Mouse (Mus musculus): ENCODE results near the gene Dnajc15. TPM values are rescaled to one million over a fixed set of nuclear protein-coding genes. Genes with fewer than 3 reads are reported as not detected.
A peak's percentile ranks its signal among the peaks of the same experiment; 100 is the strongest.
"Not testable (repeated sequence)": the region's sequence is repeated elsewhere in the genome, so short reads cannot be mapped to it uniquely, and the experiment has no call there.

Dnajc15 gene
- total RNA-seq (2021), result 10 to 100 TPM; 53.5 to 56.9 TPM
- long read RNA-seq, full-length matches to known transcripts, result 51 of 54 reads
- long read RNA-seq, partial matches to known transcripts, result 0 of 54 reads
- long read RNA-seq, other reads (novel, unspliced or antisense), result 3 of 54 reads

DNA sequence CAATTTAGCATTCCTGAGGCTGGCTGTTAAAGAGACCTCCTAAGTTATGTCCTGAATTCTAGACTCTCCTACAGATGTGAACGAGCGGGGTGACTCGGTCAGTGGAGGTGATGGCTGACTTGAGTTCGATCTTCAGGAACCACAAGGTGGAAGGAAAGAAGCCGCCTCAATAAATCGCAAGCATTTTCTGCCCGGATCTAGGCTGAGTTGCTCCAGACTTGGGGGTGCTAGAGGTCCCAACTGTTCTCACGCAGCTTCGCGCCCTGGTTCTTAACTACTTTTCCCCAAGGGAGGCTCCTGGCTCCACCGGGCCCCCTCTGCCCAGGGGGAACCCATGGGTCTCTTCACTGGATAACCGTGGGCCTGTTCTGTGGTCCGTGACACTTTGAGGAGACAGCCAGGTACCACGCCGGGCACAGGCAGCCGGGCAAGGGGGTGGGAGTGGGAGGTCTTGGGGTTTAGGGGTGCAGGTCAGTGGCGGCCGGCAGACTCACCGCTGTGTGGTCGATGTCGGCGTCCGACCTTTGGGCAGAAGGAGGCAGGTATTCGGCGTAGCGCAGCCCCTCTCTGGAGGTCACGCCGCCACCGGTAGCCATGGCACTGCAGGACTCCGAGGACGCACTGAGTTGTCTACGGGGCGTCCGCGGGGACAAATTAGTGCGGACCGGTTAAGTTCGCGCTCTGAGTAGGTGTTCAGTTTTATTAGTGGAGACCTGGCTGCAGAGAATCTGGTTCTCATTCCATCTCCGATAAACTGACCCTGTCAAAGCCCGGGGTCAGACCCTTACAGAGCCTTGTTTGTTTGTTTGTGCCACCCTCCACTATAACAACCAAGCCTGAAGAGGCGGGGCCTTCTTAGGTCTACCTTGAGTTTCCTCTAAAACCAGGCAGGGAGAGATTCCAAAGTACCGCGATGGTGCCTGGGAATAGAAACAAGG lies at the start of gene Dnajc15:
Dnajc15 (minus strand) TSS at position 822 of the 938 bp plus-strand sequence.
- DNase-seq (ENCODE audit: low spot score in 2 of 2), result peak; percentile 87 to 91

DNA sequence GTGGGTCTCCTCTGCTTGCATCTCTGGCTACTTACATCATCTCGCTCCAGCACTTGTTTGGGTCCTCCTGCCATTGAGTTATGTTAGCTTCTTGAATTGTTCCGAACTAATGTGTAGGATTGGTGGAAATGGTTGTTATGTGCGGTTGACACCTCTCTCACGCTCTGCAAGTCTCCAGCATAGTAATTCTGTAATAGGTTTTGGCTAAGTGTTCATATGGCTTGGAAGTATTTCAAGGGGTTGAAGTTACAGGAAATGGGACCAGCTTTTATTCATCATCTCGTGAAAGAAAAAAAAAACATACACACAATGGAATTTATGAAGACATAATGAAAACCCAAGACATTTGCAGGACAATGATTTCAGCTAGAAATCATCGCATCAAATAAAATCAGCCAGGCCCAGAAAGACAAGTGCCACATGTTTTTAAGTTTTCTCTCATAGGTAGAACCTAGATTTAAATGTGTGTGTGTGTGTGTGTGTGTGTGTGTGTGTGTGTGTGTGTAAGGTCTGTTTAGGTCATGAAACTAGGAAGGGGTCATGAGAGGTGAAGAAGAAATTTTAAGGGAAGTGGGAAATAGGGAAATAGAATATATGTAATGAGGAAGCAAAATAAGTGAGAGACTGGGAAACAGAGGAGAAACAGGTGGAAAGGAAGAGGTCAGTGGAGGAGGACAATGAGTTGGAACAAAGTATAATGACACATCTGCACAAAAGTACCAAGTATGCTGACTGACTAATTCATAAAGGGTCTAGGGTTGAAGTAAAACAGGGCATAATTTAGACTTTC lies 48.3 kb upstream of the Dnajc15 start:
- DNase-seq (ENCODE audit: low spot score in 2 of 2), result no peak

DNA sequence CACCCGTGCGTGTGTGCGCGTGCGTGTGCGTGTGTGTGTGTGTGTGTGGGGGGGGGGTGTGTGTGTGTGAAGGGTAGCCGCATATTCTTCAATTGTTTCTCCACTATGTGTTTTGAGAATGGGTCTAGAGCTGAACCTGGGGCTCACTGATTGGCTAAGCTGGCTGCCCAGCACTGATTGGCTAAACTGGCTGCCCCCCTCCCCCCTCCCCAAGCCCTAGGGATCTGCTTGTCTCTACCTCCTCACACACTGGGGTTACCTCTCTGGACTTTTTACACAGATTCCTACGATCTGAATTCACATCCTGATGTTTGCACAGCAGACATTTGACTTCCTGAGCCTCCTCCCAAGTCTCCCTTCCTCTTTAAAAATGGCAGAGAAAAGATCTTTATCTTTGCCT lies 46.7 kb upstream of the Dnajc15 start:
- no peak for DNase-seq (ENCODE audit: low spot score in 2 of 2)

DNA sequence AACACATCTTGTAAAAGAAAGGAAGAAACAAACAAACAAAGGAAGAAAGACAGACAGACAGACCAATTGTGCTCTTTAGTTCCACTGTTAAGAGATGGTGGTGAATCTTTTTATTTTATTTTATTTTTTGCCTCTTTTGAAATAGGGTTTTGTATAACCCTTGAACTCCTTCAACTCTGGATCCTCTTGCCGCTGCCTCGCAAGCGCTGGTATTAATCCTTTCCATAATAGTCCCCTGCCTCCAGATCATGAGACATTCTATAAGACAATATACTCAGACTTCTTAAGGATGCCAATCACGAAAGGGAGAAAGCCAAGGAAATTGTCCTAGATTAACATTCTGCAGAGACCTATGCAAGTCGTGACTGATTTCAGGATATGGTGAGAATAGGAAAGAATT lies 40.9 kb upstream of the Dnajc15 start:
- DNase-seq (ENCODE audit: low spot score in 2 of 2), result no peak

DNA sequence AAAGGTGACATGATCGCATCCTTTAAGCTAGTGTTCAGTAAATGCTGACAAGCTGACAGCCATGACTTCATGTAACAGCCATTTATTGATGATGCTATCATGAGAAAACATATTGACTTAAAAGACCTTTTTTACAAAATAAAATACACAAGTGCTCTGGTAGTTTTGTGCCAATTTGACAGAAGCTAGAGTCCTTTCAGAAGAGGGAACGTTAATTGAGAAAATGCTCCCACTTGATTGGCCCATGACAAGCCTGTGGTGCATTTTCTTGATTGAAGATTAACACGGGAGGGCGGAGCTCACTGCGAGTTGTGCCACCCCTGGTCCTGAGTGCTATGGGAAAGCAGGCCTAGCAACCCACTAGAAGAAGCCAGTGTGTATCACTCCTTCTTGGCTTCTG lies 31.7 kb upstream of the Dnajc15 start:
- no peak for DNase-seq (ENCODE audit: low spot score in 2 of 2)

DNA sequence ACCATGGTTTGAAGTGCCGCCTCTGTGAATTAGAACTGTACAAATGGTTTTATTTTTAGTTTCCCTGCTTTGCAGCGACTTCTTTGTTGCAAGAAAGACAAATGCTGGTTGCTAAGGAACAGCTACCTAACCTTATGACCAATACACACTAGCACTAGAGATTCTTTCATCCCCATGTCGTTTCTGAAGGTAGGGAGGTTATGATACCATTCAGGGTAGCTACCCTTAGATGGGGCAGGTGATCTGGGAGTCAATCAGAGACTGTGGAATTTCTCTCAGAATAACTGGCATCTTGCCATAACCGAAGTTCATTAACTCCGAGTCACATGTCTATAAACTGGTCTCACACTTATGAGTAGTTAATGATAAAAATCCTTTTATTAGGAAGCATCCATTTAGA lies 30.5 kb upstream of the Dnajc15 start:
- DNase-seq (ENCODE audit: low spot score in 2 of 2), result no peak

DNA sequence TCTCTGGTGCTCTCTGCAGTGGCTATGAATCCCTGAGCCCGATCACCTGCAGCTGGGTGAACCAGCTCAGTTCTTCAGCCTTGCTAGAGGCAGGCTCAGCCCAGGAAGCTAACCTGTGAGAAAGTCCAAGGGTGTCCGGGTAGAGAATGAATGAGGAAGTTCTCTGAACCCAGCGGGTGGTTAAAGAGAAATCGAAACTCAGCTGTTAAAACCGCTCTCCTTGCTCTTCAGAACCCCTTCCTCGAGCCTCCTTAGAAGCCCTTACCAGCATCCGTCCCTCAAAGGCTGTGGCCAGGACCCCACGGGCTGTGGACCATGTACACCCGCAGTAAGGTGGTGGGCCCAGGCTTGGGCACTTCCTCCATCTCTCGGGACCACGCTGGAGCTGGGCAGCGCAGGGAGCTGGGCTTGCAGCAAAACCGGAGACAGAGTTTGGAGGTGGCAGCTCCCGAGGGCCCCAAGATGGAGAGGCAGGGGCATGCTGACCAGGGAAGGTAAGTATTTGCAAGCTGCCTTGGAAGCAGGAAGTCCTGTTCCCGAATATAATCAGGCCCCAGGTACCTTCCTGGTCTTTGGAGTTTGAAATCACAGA lies 29.3 kb upstream of the Dnajc15 start, which contains the start of gene Epsti1:
Epsti1 (plus strand) TSS at position 69 of the 592 bp plus-strand sequence.
- DNase-seq (ENCODE audit: low spot score in 2 of 2), result no peak

DNA sequence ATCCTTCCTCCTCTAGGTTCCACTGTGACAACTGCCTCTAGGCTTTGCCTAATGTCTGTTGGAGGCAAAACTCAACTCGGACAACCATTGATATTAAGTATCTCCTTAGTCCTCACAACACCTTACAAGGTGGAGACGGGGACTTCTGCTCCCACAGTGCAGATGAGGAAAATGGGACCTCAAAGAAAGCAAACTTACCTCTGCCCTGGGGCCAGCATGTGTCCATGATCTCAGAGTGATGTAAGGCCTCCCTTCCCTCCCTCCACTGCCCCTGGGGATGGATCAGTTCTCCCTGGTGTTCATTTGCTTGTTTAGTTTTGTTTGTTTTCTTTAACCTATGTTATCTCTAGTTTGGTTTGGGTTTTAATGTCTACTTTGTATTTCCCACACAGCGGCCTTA lies 27.6 kb upstream of the Dnajc15 start:
- no peak for DNase-seq (ENCODE audit: low spot score in 2 of 2)

DNA sequence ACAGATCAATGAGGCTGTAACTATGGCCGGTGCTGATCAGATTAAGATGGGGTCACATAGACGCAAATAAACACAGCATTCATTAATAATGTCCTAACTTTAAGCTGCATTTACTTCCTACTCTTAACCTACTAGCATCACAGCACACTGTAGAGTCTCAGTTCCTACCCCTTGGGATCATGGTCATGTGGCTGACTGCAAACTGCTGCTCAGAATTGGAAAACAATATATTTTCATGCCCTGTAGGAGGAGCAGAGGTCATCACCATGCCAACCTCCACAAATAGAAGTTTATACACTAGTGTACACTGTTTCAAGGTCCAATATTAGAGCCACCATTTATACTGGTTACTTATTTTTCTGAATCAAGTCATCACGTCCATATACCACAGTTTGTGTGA lies 21.0 kb upstream of the Dnajc15 start:
- DNase-seq (ENCODE audit: low spot score in 2 of 2), result no peak

DNA sequence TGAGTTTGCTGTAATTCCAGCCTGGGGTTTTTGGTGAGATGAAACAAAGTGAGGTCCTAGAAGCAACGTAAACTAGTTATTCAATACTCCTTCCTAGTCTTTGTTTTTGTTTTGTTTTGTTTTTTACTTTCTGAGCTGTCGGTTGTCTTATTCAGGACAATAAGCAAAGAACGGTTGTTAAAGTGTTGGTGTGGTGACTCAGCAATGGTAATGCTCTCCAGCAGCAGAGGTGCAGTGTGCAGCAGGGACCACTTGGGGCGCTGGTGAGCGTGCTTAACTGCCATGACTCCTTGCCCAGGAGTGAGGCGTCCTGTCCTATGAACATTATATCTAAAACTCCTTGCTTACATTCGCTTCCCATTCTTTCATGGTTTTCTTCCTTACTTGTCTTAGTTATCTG lies 15.0 kb upstream of the Dnajc15 start:
- no peak for DNase-seq (ENCODE audit: low spot score in 2 of 2)

DNA sequence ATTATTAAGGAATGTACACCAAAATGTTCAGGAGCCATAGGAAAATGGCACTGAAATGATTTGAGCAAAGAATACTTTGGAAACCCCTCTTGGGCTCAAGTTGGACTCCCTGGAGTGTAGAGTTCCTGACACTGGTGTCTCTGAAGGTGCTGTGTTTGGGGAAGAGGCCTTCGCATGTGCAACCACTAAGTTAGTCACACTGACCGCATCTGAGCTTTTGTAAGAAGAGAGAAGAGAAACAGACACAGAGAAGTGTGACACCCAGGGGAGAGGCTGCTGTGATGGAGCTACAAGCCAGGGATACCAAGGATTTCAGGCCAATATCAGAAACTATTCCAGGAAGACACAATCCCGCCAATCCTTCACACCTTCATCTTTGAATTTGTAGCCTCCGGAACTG lies 12.0 kb upstream of the Dnajc15 start:
- DNase-seq (ENCODE audit: low spot score in 2 of 2), result no peak

DNA sequence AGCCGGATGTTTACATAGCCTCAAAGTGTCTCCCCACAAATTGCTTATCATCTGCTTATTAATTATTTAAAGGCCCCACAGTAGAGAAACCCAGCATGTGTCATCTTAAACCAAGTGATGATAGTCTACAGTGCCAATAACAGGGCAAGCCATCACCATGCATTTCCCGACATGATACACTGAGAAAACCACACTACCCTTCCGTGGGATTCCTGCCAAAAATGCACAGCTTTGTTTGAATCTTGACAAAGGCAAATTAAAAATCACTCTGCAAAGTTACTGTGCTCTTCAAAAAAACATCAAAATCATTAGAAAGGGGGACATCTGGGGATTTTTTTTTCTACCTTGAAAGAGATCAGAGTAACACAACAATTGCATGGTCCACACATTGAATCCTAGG lies 11.5 kb upstream of the Dnajc15 start:
- DNase-seq (ENCODE audit: low spot score in 2 of 2), result no peak

DNA sequence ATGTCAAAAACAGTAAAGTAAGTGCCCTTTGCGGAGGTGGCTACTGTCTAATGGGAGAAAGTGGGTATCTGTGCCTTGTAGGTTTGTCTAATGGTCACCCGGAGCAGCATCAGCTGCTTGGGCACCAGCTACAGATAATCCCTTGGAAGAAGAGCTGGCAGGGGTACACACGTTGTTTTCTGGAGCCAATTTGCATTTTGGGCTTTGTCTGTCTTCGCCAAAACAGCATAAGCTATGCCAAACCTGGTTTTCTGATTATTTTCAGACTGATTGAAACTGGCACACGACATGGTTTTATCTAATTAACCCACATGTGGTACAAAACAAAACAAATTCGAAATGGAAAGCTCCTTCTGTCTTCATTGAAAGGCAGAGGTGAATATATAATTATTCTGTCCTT lies 7.7 kb upstream of the Dnajc15 start:
- peak; percentile 32 to 38 for DNase-seq (ENCODE audit: low spot score in 2 of 2)

DNA sequence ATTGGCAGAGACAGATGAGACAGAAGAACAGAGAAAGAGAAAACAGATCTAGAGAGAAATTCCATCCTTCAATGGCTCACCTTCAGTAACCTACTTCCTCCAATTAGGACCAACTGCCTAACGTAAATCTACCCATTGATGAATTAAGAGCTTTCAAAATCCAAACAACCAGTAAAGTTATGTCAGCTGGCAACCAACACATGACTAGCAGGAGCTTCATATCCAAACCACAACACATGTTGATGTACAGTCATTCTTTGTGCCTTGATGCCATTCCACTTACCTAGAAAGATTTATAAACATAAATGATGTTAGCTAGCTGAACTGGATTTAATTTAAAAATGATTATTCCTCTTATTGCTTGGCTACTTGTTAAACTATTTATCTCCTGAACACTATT lies 7.1 kb upstream of the Dnajc15 start:
- DNase-seq (ENCODE audit: low spot score in 2 of 2), result no peak

DNA sequence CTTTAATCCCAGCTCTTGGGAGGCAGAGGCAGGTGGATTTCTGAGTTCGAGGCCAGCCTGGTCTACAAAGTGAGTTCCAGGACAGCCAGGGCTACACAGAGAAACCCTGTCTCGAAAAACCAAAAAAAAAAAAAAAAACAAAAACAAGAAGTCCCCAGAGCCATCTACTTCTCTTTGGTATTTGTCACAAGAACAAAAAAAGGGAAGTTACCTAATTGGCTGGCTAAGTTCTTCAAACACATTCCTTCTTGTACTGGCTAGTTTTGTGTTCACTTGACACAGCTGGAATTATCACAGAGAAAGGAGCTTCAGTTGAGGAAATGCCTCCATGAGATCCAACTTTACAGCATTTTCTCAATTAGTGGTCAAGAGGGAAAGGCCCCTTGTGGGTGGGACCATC lies 3.0 kb upstream of the Dnajc15 start:
- not testable (repeated sequence) for DNase-seq (ENCODE audit: low spot score in 2 of 2)

DNA sequence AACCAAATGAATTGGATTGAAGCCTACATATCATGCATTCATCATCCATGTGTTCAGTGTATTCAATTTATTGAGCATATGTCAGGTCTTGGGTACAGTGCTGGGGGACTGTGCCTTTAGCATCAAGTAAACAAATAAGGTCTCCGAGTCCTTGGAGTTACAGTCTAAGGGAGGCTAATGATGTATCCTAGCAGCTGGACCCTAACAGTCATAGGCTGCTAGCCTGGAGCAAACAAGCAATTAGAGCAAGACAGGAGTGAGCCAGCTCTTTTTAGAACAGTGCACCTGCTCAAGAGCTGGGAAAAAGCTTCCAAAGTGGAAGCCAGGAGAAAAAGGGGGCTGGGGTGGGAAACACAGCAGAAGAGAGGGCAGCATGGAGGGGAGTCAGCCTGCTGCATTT lies 1.3 kb upstream of the Dnajc15 start:
- DNase-seq (ENCODE audit: low spot score in 2 of 2), result peak in 1 of 2 experiments; percentile 15

DNA sequence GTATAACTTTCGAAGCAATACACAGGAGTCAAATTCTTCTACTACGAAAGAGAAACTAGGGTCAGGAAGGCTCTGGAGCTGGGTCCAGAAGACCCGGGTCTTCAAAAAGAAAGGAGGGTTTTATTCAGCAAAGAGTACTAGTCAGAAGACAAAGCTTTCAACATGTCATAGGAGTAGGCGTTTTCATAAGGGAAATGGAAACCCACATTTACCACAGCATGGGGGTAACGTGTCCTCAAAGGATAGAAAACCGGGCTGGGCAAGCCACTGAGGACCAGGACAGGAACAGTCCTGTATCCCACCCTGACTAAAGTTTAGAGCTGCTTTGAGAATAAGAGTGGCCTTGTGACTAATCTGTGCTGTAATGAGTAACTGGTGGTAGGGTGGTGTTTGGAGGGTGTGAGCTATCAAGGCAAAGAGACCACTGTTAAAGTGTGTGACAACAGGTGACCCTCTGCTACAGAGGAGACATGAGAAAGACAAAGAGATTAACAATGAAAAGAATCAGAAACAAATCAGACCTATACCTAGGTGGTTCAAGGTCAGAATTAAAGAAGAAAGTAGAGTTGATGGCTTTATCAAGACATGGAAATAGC lies 3.4 kb downstream of the Dnajc15 start:
- DNase-seq (ENCODE audit: low spot score in 2 of 2), result no peak

DNA sequence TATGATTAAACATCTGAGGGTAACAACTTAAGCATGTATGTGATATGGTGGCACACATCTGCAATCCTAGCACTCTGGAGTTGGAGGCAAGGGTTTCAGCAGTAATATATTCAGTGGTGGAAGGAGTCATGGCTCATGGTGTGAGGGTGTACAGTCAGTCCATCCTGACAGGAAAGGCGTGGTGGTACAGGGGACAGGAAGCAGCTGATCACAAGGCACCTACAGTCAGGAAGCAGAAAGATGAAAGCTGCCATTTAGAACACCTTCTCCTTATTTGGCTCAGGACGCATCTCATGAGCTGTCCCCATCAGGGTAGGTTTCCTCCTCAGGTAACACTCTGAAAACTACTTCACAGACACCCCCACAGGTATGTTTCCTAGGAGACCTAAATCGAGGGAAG lies 4.0 kb downstream of the Dnajc15 start:
- no peak for DNase-seq (ENCODE audit: low spot score in 2 of 2)

DNA sequence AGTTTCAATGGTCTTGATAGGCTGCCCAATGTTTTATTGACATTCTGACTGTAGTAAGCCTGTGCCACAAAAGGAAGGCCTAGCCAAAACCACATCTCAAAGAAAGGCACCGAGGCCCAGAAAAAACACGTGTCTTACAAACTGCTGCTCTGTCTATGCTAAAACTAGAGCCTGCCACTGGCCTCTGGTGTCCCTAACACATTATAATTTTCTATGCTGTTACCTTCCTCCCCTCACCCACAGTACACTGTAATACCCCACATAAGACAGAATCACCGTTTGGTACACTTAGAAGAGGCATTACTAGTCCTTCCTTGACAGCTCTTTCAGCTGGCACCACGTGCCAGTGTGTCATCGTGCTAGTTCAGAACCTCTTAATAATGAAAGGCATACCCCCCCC lies 7.3 kb downstream of the Dnajc15 start:
- DNase-seq (ENCODE audit: low spot score in 2 of 2), result no peak

DNA sequence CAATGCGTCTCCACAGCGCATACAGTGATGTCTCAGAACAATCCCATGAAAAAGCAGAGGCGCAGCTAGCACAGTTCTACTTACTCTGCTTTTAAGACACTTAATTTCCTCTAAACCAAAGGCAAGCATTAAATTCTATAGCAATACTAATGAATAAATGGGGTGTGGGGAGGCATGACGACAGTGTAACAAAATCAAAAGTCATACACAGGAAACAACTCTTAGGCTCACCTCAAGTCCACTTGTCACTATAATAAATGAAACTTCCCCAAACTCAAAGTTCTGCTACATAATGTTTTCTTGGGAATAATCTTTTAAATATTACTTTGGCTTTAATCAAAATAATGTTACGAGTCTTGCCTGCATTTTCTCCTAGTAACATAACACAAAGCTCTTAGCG lies 10.4 kb downstream of the Dnajc15 start:
- no peak for DNase-seq (ENCODE audit: low spot score in 2 of 2)

DNA sequence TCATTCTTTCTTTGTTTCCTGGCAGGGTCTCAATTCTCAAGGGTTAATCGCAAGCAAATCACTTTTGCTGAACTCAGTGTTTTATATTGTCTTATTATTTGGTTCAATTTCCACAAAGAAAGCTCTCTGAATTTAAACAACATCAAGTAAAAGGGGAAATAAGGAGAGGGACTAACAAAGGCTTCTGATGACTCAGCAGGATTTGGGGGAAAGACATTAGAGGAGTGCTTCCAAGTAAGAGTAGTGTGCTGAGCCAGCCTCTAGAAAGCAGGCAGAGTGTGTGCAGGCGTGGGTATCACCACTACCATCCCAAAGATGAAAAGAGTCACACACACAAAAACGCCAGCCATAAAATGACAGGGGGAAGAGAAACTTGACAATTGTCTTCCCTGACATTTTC lies 10.9 kb downstream of the Dnajc15 start:
- no peak for DNase-seq (ENCODE audit: low spot score in 2 of 2)

All from layer of hippocampus, postnatal 10 days (tissue).